Comparison of ENCODE assay signal across 8 mouse cellular contexts in genomic region chr1:59482696-59483520, GRCm38 (mm10). TPM values are rescaled to one million over a fixed set of nuclear protein-coding genes. Genes with fewer than 3 reads are reported as not detected.
DNase-seq lines count a peak whose midpoint lies in the region; ATAC-seq and TF ChIP-seq lines count a peak whose summit lies in the region.

No protein-coding gene starts in this region.

- peak overlapping the region; percentile 67 for H3K4me3 ChIP-seq in layer of hippocampus, adult 2 months
- peak overlapping the region; percentile 94 for H3K4me3 ChIP-seq in cerebellum, adult 2 months (replicated peaks; ENCODE audit: insufficient read depth, low read depth, low read length)
- H3K4me3 ChIP-seq in gastrocnemius, adult 2 months, result peak overlapping the region; percentile 95
- H3K4me3 ChIP-seq in hindbrain, embryonic 16.5 days (ENCODE audit: low read length), result peak overlapping the region; percentile 48
- H3K4me3 ChIP-seq in midbrain, postnatal 0 days (ENCODE audit: low read depth, low read length), result peak overlapping the region; percentile 55
- peak overlapping the region; percentile 79 for H3K4me3 ChIP-seq in testis, adult 2 months (ENCODE audit: control insufficient read depth, low read depth, low read length)

- TF ChIP-seq POLR2A in cerebellum, adult 2 months (IDR thresholded peaks at IDR 0.05; ENCODE audit: borderline replicate concordance, insufficient read depth, low read length), result no peak
- TF ChIP-seq POLR2A in testis, adult 2 months (IDR thresholded peaks at IDR 0.05; ENCODE audit: control insufficient read depth, low read depth, low read length), result no peak

- no peaks in the 10 kb centered on the region for H3K27me3 ChIP-seq in cerebellum, adult 2 months (ENCODE audit: control insufficient read depth, insufficient read depth, low read length)
- peaks cover 2% of the 10 kb centered on the region; the same call in 1 of the 2 replicates for H3K27me3 ChIP-seq in hindbrain, embryonic 16.5 days (replicated peaks; ENCODE audit: control insufficient read depth, insufficient read depth, low read length)
- H3K27me3 ChIP-seq in midbrain, postnatal 0 days (ENCODE audit: insufficient read depth, low read length), result peaks cover 13% of the 10 kb centered on the region
- no peaks in the 10 kb centered on the region for H3K27me3 ChIP-seq in testis, adult 2 months (ENCODE audit: control insufficient read depth, insufficient read depth, low read length)

- WGBS in cerebellum, adult 2 months, result under 1% methylated on average over 88 of the region's 88 CpGs
- WGBS in hindbrain, embryonic 16.5 days, result under 1% methylated on average over 78 of the region's 88 CpGs
- WGBS in midbrain, postnatal 0 days, result under 1% methylated on average over 58 of the region's 88 CpGs

- no peaks in the 10 kb centered on the region for H3K4me1 ChIP-seq in cerebellum, adult 2 months (ENCODE audit: control insufficient read depth, insufficient read depth, low read length)
- peaks cover 22% of the 10 kb centered on the region for H3K4me1 ChIP-seq in hindbrain, embryonic 16.5 days (ENCODE audit: control insufficient read depth, insufficient read depth, low read depth, low read length)
- peaks cover 13% of the 10 kb centered on the region for H3K4me1 ChIP-seq in midbrain, postnatal 0 days (ENCODE audit: insufficient read depth, low read length)
- peaks cover 20% of the 10 kb centered on the region for H3K4me1 ChIP-seq in testis, adult 2 months (ENCODE audit: control insufficient read depth, insufficient read depth, low read length)

- H3K36me3 ChIP-seq in hindbrain, embryonic 16.5 days (ENCODE audit: control insufficient read depth, insufficient read depth, low read length), result no peaks in the 10 kb centered on the region
- no peaks in the 10 kb centered on the region for H3K36me3 ChIP-seq in midbrain, postnatal 0 days (ENCODE audit: insufficient read depth, low read length)
- no peaks in the 10 kb centered on the region for H3K36me3 ChIP-seq in testis, adult 2 months (ENCODE audit: control insufficient read depth, insufficient read depth, low read length)

- peak overlapping the region; percentile 92 for H3K4me2 ChIP-seq in hindbrain, embryonic 16.5 days (ENCODE audit: low read length)
- H3K4me2 ChIP-seq in midbrain, postnatal 0 days (ENCODE audit: low read depth, low read length, poor library complexity, severe bottlenecking), result peak overlapping the region; percentile 96

- no peak for DNase-seq in layer of hippocampus, adult 2 months (ENCODE audit: low spot score in 2 of 2)
- no peak for DNase-seq in layer of hippocampus, adult 9-10 months (ENCODE audit: low spot score)
- peak; percentile 74 to 80 for DNase-seq in cerebellum, adult 2 months
- DNase-seq in gastrocnemius, adult 2 months, result peak; percentile 83
- peak; percentile 40 for DNase-seq in liver
- DNase-seq in midbrain, postnatal 0 days (ENCODE audit: low spot score), result no peak

- intact Hi-C loops in gastrocnemius, adult 2 months (cut with DNase I), result loop anchor here (1.0 to 10.0 kb wide), 7 partner anchors 26 to 238 kb away; partner anchors contain the start of gene Nop58

- H3K9me3 ChIP-seq in hindbrain, embryonic 16.5 days (ENCODE audit: control insufficient read depth, low read length), result no peaks in the 10 kb centered on the region
- H3K9me3 ChIP-seq in midbrain, postnatal 0 days (ENCODE audit: low read length), result no peaks in the 10 kb centered on the region

- TF ChIP-seq CTCF in layer of hippocampus, adult 2 months (conservative IDR thresholded peaks at IDR 0.05), result no peak
- no peak for TF ChIP-seq CTCF in cerebellum, adult 2 months (IDR thresholded peaks at IDR 0.05; ENCODE audit: borderline replicate concordance, insufficient read depth, low read depth, low read length)
- no peak for TF ChIP-seq CTCF in gastrocnemius, adult 2 months (IDR thresholded peaks at IDR 0.05)
- no peak for TF ChIP-seq CTCF in midbrain, postnatal 0 days (IDR thresholded peaks at IDR 0.05)
- TF ChIP-seq CTCF in testis, adult 2 months (IDR thresholded peaks at IDR 0.05; ENCODE audit: control insufficient read depth, insufficient read depth, insufficient replicate concordance, low read depth, low read length), result no peak

- H3K9ac ChIP-seq in hindbrain, embryonic 16.5 days (ENCODE audit: low read depth, low read length), result peak overlapping the region; percentile 71
- H3K9ac ChIP-seq in midbrain, postnatal 0 days (replicated peaks; ENCODE audit: low read length, poor library complexity, severe bottlenecking), result peak overlapping the region; percentile 63

- peak; percentile 5; the same call in 1 of the 2 replicates for ATAC-seq in hindbrain, embryonic 16.5 days
- ATAC-seq in midbrain, postnatal 0 days (ENCODE audit: low FRiP score), result 0 out of 2 replicates have a peak, but pooled peaks have one; percentile 9

- H3K27ac ChIP-seq in layer of hippocampus, adult 2 months, result peak overlapping the region; percentile 79
- H3K27ac ChIP-seq in cerebellum, adult 2 months (ENCODE audit: insufficient read depth, low read length), result peak overlapping the region; percentile 97
- H3K27ac ChIP-seq in gastrocnemius, adult 2 months, result peak overlapping the region; percentile 94
- H3K27ac ChIP-seq in hindbrain, embryonic 16.5 days (ENCODE audit: low read depth, low read length), result peak overlapping the region; percentile 73
- H3K27ac ChIP-seq in midbrain, postnatal 0 days (ENCODE audit: low read depth, low read length), result peak overlapping the region; percentile 47; the same call in 1 of the 2 replicates
- peak overlapping the region; percentile 65; the same call in 1 of the 2 replicates for H3K27ac ChIP-seq in testis, adult 2 months (ENCODE audit: control insufficient read depth, insufficient read depth, low read depth, low read length)

RNA-seq across cellular contexts. Expression of gene Fzd7, which starts 0.7 kb away (rescaled TPM):
- 1 to 10 TPM; 5.4 to 6.7 TPM for total RNA-seq in layer of hippocampus, adult 2 months (2021)
- 25.0 and 28.1 TPM in 2 replicates for polyA plus RNA-seq in cerebellum, adult 2 months (2012; rRNA removed)
- 10 to 100 TPM; 21.6 to 42.4 TPM for total RNA-seq in gastrocnemius, adult 2 months (2021)
- 1.9 and 2.7 TPM in 2 replicates for polyA plus RNA-seq in hindbrain, embryonic 16.5 days (2015; fragmentation: Nextera tagmentation; extraction: Ambion mirVana)
- total RNA-seq in midbrain, postnatal 0 days (2014; rRNA removed), result 11.9 and 12.8 TPM in 2 replicates
- polyA plus RNA-seq in midbrain, postnatal 0 days (2015; fragmentation: Nextera tagmentation; extraction: Ambion mirVana), result 1.6 and 1.7 TPM in 2 replicates
- 1.4 and 1.5 TPM in 2 replicates for polyA plus RNA-seq in testis, adult 2 months (2012; rRNA removed)

RNA-seq across cellular contexts. Expression of gene Gm973, which starts 33.2 kb away (rescaled TPM):
- total RNA-seq in layer of hippocampus, adult 2 months (2021), result 10 to 100 TPM; 14.5 to 16.1 TPM
- 4.7 and 5.7 TPM in 2 replicates for polyA plus RNA-seq in cerebellum, adult 2 months (2012; rRNA removed)
- total RNA-seq in gastrocnemius, adult 2 months (2021), result 1 to 10 TPM in 1 of 2 experiments, under 1 TPM in 1; 0.75 to 1.7 TPM
- 11.3 and 11.5 TPM in 2 replicates for polyA plus RNA-seq in hindbrain, embryonic 16.5 days (2015; fragmentation: Nextera tagmentation; extraction: Ambion mirVana)
- 6.0 and 7.5 TPM in 2 replicates for total RNA-seq in midbrain, postnatal 0 days (2014; rRNA removed)
- polyA plus RNA-seq in midbrain, postnatal 0 days (2015; fragmentation: Nextera tagmentation; extraction: Ambion mirVana), result 13.6 and 15.0 TPM in 2 replicates
- polyA plus RNA-seq in testis, adult 2 months (2012; rRNA removed), result 72.5 and 83.9 TPM in 2 replicates

Comparison
In these comparisons a context has a peak if more than half of its experiments do, and no peak if none do; other contexts are left out.
1. DNase-seq: peak in cerebellum, adult 2 months (2 of 2), gastrocnemius, adult 2 months (single experiment) and liver (single experiment); none in layer of hippocampus, adult 2 months (0 of 2), layer of hippocampus, adult 9-10 months (single experiment) and midbrain, postnatal 0 days (single experiment).
2. H3K27ac ChIP-seq: peak in every context shown above with its lines; median percentile 97 in cerebellum, adult 2 months; 94 in gastrocnemius, adult 2 months; 79 in layer of hippocampus, adult 2 months; 73 in hindbrain, embryonic 16.5 days; 65 in testis, adult 2 months; 47 in midbrain, postnatal 0 days.
3. Peak in every context shown above with its lines, with median percentiles within 50 percentile points of each other: H3K4me3 ChIP-seq.